8 mouse cellular contexts compared by ENCODE assay signal in the genomic region with DNA sequence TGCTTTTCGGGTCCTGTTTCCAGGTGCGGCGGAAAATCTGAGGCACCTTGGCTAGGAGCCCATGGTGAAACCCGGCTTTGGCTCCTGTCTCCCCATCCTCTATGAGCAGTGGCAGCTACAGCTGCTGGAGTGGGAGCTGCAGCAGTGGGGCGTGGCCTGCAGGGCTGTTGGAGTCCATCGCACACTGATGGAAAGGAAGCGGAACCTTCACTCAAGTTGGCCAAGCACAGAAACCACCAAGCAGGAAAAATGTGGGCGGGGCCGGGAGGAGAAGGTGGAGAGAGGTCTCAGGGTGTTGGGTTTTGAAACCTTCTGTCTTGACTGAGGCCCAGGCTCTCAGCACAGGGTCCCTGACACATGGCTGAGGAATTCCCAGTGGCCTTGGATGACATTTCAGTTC.
A peak's percentile ranks its signal among the peaks of the same experiment; 100 is the strongest.
DNase-seq lines count a peak whose midpoint lies in the region; ATAC-seq and TF ChIP-seq lines count a peak whose summit lies in the region.

No protein-coding gene starts in this region.

- H3K36me3 ChIP-seq in neural tube, embryonic 11.5 days (ENCODE audit: control insufficient read depth, insufficient read depth, low read length) = no peaks in the 10 kb centered on the region
- no peaks in the 10 kb centered on the region for H3K36me3 ChIP-seq in kidney, embryonic 16.5 days (ENCODE audit: insufficient read depth, low read length)
- no peaks in the 10 kb centered on the region for H3K36me3 ChIP-seq in megakaryocyte, embryonic 14.5 days (replicated peaks; ENCODE audit: low read length)
- H3K36me3 ChIP-seq in forebrain, embryonic 12.5 days (replicated peaks) = no peaks in the 10 kb centered on the region

- intact Hi-C loops in left cerebral cortex, adult 2 months (cut with DNase I) = no loop called here

- 67% methylated on average over 9 of the region's 9 CpGs for WGBS in neural tube, embryonic 11.5 days
- WGBS in kidney, embryonic 16.5 days = 44% methylated on average over 9 of the region's 9 CpGs
- WGBS in forebrain, embryonic 12.5 days = 86% methylated on average over 9 of the region's 9 CpGs

- H3K4me3 ChIP-seq in neural tube, embryonic 11.5 days (ENCODE audit: low read depth, low read length) = no peak overlapping the region
- H3K4me3 ChIP-seq in kidney, embryonic 16.5 days (ENCODE audit: low read length) = no peak overlapping the region
- H3K4me3 ChIP-seq in megakaryocyte, embryonic 14.5 days (replicated peaks) = peak overlapping the region; percentile 38
- H3K4me3 ChIP-seq in forebrain, embryonic 12.5 days (replicated peaks) = no peak overlapping the region
- H3K4me3 ChIP-seq in left cerebral cortex, adult 2 months = no peak overlapping the region

- H3K4me1 ChIP-seq in neural tube, embryonic 11.5 days (ENCODE audit: control insufficient read depth, insufficient read depth, low read length) = 0 out of 2 replicates have a peak, but pooled peaks cover 3% of the 10 kb centered on the region
- peaks cover 27% of the 10 kb centered on the region for H3K4me1 ChIP-seq in kidney, embryonic 16.5 days (ENCODE audit: insufficient read depth, low read length)
- peaks cover 35% of the 10 kb centered on the region for H3K4me1 ChIP-seq in megakaryocyte, embryonic 14.5 days
- peaks cover 5% of the 10 kb centered on the region; the same call in 1 of the 2 replicates for H3K4me1 ChIP-seq in forebrain, embryonic 12.5 days

- H3K27me3 ChIP-seq in neural tube, embryonic 11.5 days (ENCODE audit: control insufficient read depth, insufficient read depth, low read length) = no peaks in the 10 kb centered on the region
- H3K27me3 ChIP-seq in kidney, embryonic 16.5 days (ENCODE audit: insufficient read depth, low read length) = no peaks in the 10 kb centered on the region
- peaks cover 34% of the 10 kb centered on the region for H3K27me3 ChIP-seq in megakaryocyte, embryonic 14.5 days (replicated peaks)
- H3K27me3 ChIP-seq in forebrain, embryonic 12.5 days = 0 out of 2 replicates have a peak, but pooled peaks cover 4% of the 10 kb centered on the region

- no peak overlapping the region for H3K4me2 ChIP-seq in neural tube, embryonic 11.5 days (ENCODE audit: low read depth)
- peak overlapping the region; percentile 22 for H3K4me2 ChIP-seq in kidney, embryonic 16.5 days (replicated peaks; ENCODE audit: low read depth, low read length)
- no peak overlapping the region for H3K4me2 ChIP-seq in forebrain, embryonic 12.5 days

- no peak overlapping the region for H3K9ac ChIP-seq in neural tube, embryonic 11.5 days (ENCODE audit: low read length)
- 0 out of 2 replicates have a peak overlapping the region, but pooled peaks have one; percentile 6 for H3K9ac ChIP-seq in kidney, embryonic 16.5 days (replicated peaks; ENCODE audit: low read length)
- no peak overlapping the region for H3K9ac ChIP-seq in forebrain, embryonic 12.5 days

- DNase-seq in neural tube, embryonic 11.5 days (ENCODE audit: low spot score) = peak; percentile 27
- DNase-seq in neural tube, embryonic 10.5 days (ENCODE audit: extremely low spot score, low spot score) = no peak
- peak; percentile 43 for DNase-seq in gastrocnemius, postnatal 25 days
- no peak for DNase-seq in left cerebral cortex, adult 2 months (ENCODE audit: extremely low spot score in 1 of 2, low spot score in 2 of 2)
- DNase-seq in cerebellum, adult 8-10 months = no peak

- H3K27ac ChIP-seq in neural tube, embryonic 11.5 days (ENCODE audit: low read depth, low read length) = no peak overlapping the region
- peak overlapping the region; percentile 83 for H3K27ac ChIP-seq in kidney, embryonic 16.5 days (ENCODE audit: low read length)
- no peak overlapping the region for H3K27ac ChIP-seq in forebrain, embryonic 12.5 days
- H3K27ac ChIP-seq in left cerebral cortex, adult 2 months = no peak overlapping the region

- ATAC-seq in neural tube, embryonic 11.5 days (ENCODE audit: insufficient read depth, low FRiP score, low TSS enrichment) = no peak
- ATAC-seq in kidney, embryonic 16.5 days (ENCODE audit: low FRiP score, low TSS enrichment) = peak; percentile 84
- no peak for ATAC-seq in forebrain, embryonic 12.5 days (ENCODE audit: low FRiP score)

- H3K9me3 ChIP-seq in neural tube, embryonic 11.5 days (ENCODE audit: control insufficient read depth, low read length) = no peaks in the 10 kb centered on the region
- H3K9me3 ChIP-seq in kidney, embryonic 16.5 days (ENCODE audit: low read length) = no peaks in the 10 kb centered on the region
- peaks cover 6% of the 10 kb centered on the region for H3K9me3 ChIP-seq in megakaryocyte, embryonic 14.5 days
- no peaks in the 10 kb centered on the region for H3K9me3 ChIP-seq in forebrain, embryonic 12.5 days

- TF ChIP-seq CTCF in left cerebral cortex, adult 2 months (IDR thresholded peaks at IDR 0.05) = no peak

Comparison
In these comparisons a context has a peak if more than half of its experiments do, and no peak if none do; other contexts are left out.
1. DNase-seq: peak in neural tube, embryonic 11.5 days (single experiment) and gastrocnemius, postnatal 25 days (single experiment); none in neural tube, embryonic 10.5 days (single experiment), left cerebral cortex, adult 2 months (0 of 2) and cerebellum, adult 8-10 months (single experiment).